Mouse (Mus musculus) ES-Bruce4 (cell line): ENCODE data around the gene Cdkal1.

Source experiments
- CTCF ChIP-seq: IDR thresholded peaks from one replicate; pipeline ENCODE4 v1.8.1; 2011; ENCODE audit warnings: low read depth, low read length
- POLR2A ChIP-seq: IDR thresholded peaks from one replicate; pipeline ENCODE4 v1.8.1; 2011; ENCODE audit warnings: low read length; ENCODE audit not compliant: insufficient read depth

GRCm38 (mm10) chr13:29264015-29264711 lies 591.3 kb downstream of the Cdkal1 start:
- TF ChIP-seq CTCF (no peak), POLR2A (no peak)
